29 mouse cellular contexts compared by ENCODE assay signal in genomic region chr13:31101051-31101450, GRCm38 (mm10).
"Had no signal": no experiment of that assay in that cellular context is flagged by ENCODE, and none has a peak within 500 bp of the region (broad histone marks: within the 10 kb centered on the region; RNA-seq: fewer than 3 reads in every experiment).

No protein-coding gene starts in this region.

- H3K36me3 ChIP-seq: limb, embryonic 10.5 days; limb, embryonic 12.5 days; limb, embryonic 13.5 days; limb, embryonic 15.5 days; liver, embryonic 12.5 days; liver, embryonic 13.5 days; liver, embryonic 15.5 days; midbrain, embryonic 10.5 days; midbrain, embryonic 12.5 days; midbrain, embryonic 13.5 days; midbrain, embryonic 15.5 days; neural tube, embryonic 12.5 days; neural tube, embryonic 13.5 days had no signal

- H3K9me3 ChIP-seq: limb, embryonic 10.5 days; limb, embryonic 12.5 days; limb, embryonic 13.5 days; limb, embryonic 15.5 days; liver, embryonic 12.5 days; liver, embryonic 13.5 days; liver, embryonic 15.5 days; megakaryocyte, embryonic 14.5 days; midbrain, embryonic 10.5 days; midbrain, embryonic 12.5 days; midbrain, embryonic 13.5 days; midbrain, embryonic 15.5 days; neural tube, embryonic 12.5 days; neural tube, embryonic 13.5 days had no signal

- H3K4me1 ChIP-seq: limb, embryonic 10.5 days; limb, embryonic 12.5 days; limb, embryonic 13.5 days; limb, embryonic 15.5 days; liver, embryonic 12.5 days; liver, embryonic 13.5 days; liver, embryonic 15.5 days; megakaryocyte, embryonic 14.5 days; midbrain, embryonic 10.5 days; midbrain, embryonic 12.5 days; midbrain, embryonic 13.5 days; midbrain, embryonic 15.5 days; neural tube, embryonic 12.5 days; neural tube, embryonic 13.5 days had no signal

- H3K4me3 ChIP-seq: left cerebral cortex, adult 2 months; limb, embryonic 10.5 days; limb, embryonic 12.5 days; limb, embryonic 13.5 days; limb, embryonic 15.5 days; liver, embryonic 12.5 days; liver, embryonic 13.5 days; liver, embryonic 15.5 days; megakaryocyte, embryonic 14.5 days; midbrain, embryonic 10.5 days; midbrain, embryonic 12.5 days; midbrain, embryonic 13.5 days; midbrain, embryonic 15.5 days; myocyte; neural tube, embryonic 12.5 days; neural tube, embryonic 13.5 days had no signal

- H3K27me3 ChIP-seq: limb, embryonic 12.5 days; limb, embryonic 13.5 days; limb, embryonic 15.5 days; liver, embryonic 12.5 days; liver, embryonic 13.5 days; liver, embryonic 15.5 days; megakaryocyte, embryonic 14.5 days; midbrain, embryonic 12.5 days; midbrain, embryonic 13.5 days; midbrain, embryonic 15.5 days; neural tube, embryonic 12.5 days; neural tube, embryonic 13.5 days had no signal

- H3K9ac ChIP-seq: limb, embryonic 12.5 days; limb, embryonic 13.5 days; limb, embryonic 15.5 days; liver, embryonic 12.5 days; liver, embryonic 13.5 days; liver, embryonic 14.5 days; liver, embryonic 15.5 days; liver, postnatal 0 days; midbrain, embryonic 12.5 days; midbrain, embryonic 13.5 days; midbrain, embryonic 15.5 days; neural tube, embryonic 12.5 days; neural tube, embryonic 13.5 days had no signal

- ATAC-seq: liver, embryonic 12.5 days; liver, postnatal 0 days; lung, postnatal 0 days; midbrain, embryonic 13.5 days; midbrain, embryonic 15.5 days; midbrain, embryonic 16.5 days had no signal

- DNase-seq: left cerebral cortex, postnatal 4 days; liver; liver, embryonic 13.5 days; liver, postnatal 0 days; lung, adult 18-20 months; lung, postnatal 14 days; lung, postnatal 36 days; midbrain, embryonic 14.5 days had no signal

- H3K27ac ChIP-seq: left cerebral cortex, adult 2 months; limb, embryonic 10.5 days; limb, embryonic 12.5 days; limb, embryonic 13.5 days; limb, embryonic 15.5 days; liver, embryonic 12.5 days; liver, embryonic 13.5 days; liver, embryonic 14.5 days; liver, embryonic 15.5 days; macrophage; midbrain, embryonic 10.5 days; midbrain, embryonic 12.5 days; midbrain, embryonic 13.5 days; midbrain, embryonic 15.5 days; neural tube, embryonic 12.5 days; neural tube, embryonic 13.5 days had no signal

- H3K4me2 ChIP-seq: limb, embryonic 12.5 days; limb, embryonic 13.5 days; limb, embryonic 15.5 days; liver, embryonic 11.5 days; liver, embryonic 12.5 days; liver, embryonic 13.5 days; liver, embryonic 15.5 days; midbrain, embryonic 11.5 days; midbrain, embryonic 12.5 days; midbrain, embryonic 13.5 days; midbrain, embryonic 15.5 days; neural tube, embryonic 12.5 days; neural tube, embryonic 13.5 days had no signal
